Mouse (Mus musculus) small intestine, adult 2 months (tissue): Measurements from ENCODE around the gene Gm10337.

Experiments used
- CTCF ChIP-seq: fragments of 200-500 bp; IDR thresholded peaks from 2 replicates; pipeline ENCODE4 v1.5.1; 2012; ENCODE audit warnings: low read depth, mild to moderate bottlenecking, control low read depth, inconsistent platforms, low read length, moderate library complexity, mixed read lengths; ENCODE audit not compliant: insufficient replicate concordance, insufficient read length; ENCODE audit errors: extremely low read depth
- POLR2A ChIP-seq: fragments of 200-500 bp; IDR thresholded peaks from 2 replicates; pipeline ENCODE4 v1.6.1; 2012; ENCODE audit warnings: low read depth, mild to moderate bottlenecking, control low read depth, inconsistent platforms, low read length, moderate library complexity

- TF ChIP-seq CTCF, result no peak
- no peak for TF ChIP-seq POLR2A
Observed at GRCm38 (mm10) chr15:102506864-102507263, 3.3 kb downstream of the Gm10337 start.
